In genomic region chr5:143126089-143126488, GRCm38 (mm10) we compare ENCODE assay signal across 32 mouse cellular contexts. TPM values are rescaled to one million over a fixed set of nuclear protein-coding genes. Genes with fewer than 3 reads are reported as not detected.
A peak's percentile ranks its signal among the peaks of the same experiment; 100 is the strongest.
DNase-seq lines count a peak whose midpoint lies in the region; ATAC-seq lines count a peak whose summit lies in the region.
"Had no signal": no experiment of that assay in that cellular context is flagged by ENCODE, and none has a peak within 500 bp of the region (broad histone marks: within the 10 kb centered on the region; RNA-seq: fewer than 3 reads in every experiment).

No protein-coding gene starts in this region.

- DNase-seq in hindbrain, embryonic 10.5 days (ENCODE audit: low spot score), result no peak
- DNase-seq in forebrain, embryonic 14.5 days (ENCODE audit: low spot score), result no peak
- no peak for DNase-seq in right cerebral cortex, postnatal 36 days (ENCODE audit: low spot score in 2 of 2)
- DNase-seq: adrenal gland, adult 8-10 months; cerebellum, adult 18-20 months; cerebellum, postnatal 36 days; embryo, embryonic 11 days; gastrocnemius, postnatal 10 days; heart, postnatal 36 days; kidney, adult 8-10 months; kidney, postnatal 10 days; lung, postnatal 4 days; thymus, adult 2 months; thymus, postnatal 4 days had no signal

- peaks cover 9% of the 10 kb centered on the region for H3K4me1 ChIP-seq in hindbrain, embryonic 13.5 days (replicated peaks)
- H3K4me1 ChIP-seq in hindbrain, embryonic 10.5 days (replicated peaks), result peaks cover 14% of the 10 kb centered on the region
- H3K4me1 ChIP-seq in forebrain, embryonic 14.5 days (ENCODE audit: control insufficient read depth, insufficient read depth, low read length), result no peaks in the 10 kb centered on the region
- peaks cover 10% of the 10 kb centered on the region for H3K4me1 ChIP-seq in hindbrain, embryonic 15.5 days (replicated peaks)
- H3K4me1 ChIP-seq in midbrain, embryonic 15.5 days, result peaks cover 15% of the 10 kb centered on the region
- no peaks in the 10 kb centered on the region for H3K4me1 ChIP-seq in intestine, embryonic 15.5 days (replicated peaks)

- no peaks in the 10 kb centered on the region for H3K36me3 ChIP-seq in hindbrain, embryonic 13.5 days
- no peaks in the 10 kb centered on the region for H3K36me3 ChIP-seq in hindbrain, embryonic 10.5 days
- H3K36me3 ChIP-seq in forebrain, embryonic 14.5 days (ENCODE audit: control insufficient read depth, insufficient read depth, low read length), result no peaks in the 10 kb centered on the region
- no peaks in the 10 kb centered on the region for H3K36me3 ChIP-seq in hindbrain, embryonic 15.5 days
- H3K36me3 ChIP-seq in midbrain, embryonic 15.5 days (replicated peaks), result no peaks in the 10 kb centered on the region
- H3K36me3 ChIP-seq in intestine, embryonic 15.5 days, result no peaks in the 10 kb centered on the region

- peak overlapping the region; percentile 79; the same call in 1 of the 2 replicates for H3K27ac ChIP-seq in hindbrain, embryonic 13.5 days
- H3K27ac ChIP-seq in hindbrain, embryonic 10.5 days, result no peak overlapping the region
- H3K27ac ChIP-seq in forebrain, embryonic 14.5 days (ENCODE audit: low read depth, low read length), result peak overlapping the region; percentile 82; the same call in 1 of the 2 replicates
- H3K27ac ChIP-seq in hindbrain, embryonic 15.5 days (replicated peaks), result peak overlapping the region; percentile 77
- peak overlapping the region; percentile 87 for H3K27ac ChIP-seq in midbrain, embryonic 15.5 days
- no peak overlapping the region for H3K27ac ChIP-seq in intestine, embryonic 15.5 days
- H3K27ac ChIP-seq: stomach, postnatal 0 days had no signal

- WGBS in hindbrain, embryonic 13.5 days, result 93% methylated on average over 8 of the region's 9 CpGs
- WGBS in hindbrain, embryonic 10.5 days, result 93% methylated on average over 9 of the region's 9 CpGs
- 93% methylated on average over 9 of the region's 9 CpGs for WGBS in forebrain, embryonic 14.5 days
- 87% methylated on average over 8 of the region's 9 CpGs for WGBS in hindbrain, embryonic 15.5 days
- 80% methylated on average over 9 of the region's 9 CpGs for WGBS in midbrain, embryonic 15.5 days
- WGBS in intestine, embryonic 15.5 days, result 90% methylated on average over 8 of the region's 9 CpGs

- no peak overlapping the region for H3K9ac ChIP-seq in hindbrain, embryonic 13.5 days
- H3K9ac ChIP-seq in forebrain, embryonic 14.5 days (ENCODE audit: low read length), result no peak overlapping the region
- H3K9ac ChIP-seq in hindbrain, embryonic 15.5 days, result no peak overlapping the region
- no peak overlapping the region for H3K9ac ChIP-seq in midbrain, embryonic 15.5 days
- no peak overlapping the region for H3K9ac ChIP-seq in intestine, embryonic 15.5 days

- H3K4me2 ChIP-seq in hindbrain, embryonic 13.5 days, result no peak overlapping the region
- H3K4me2 ChIP-seq in forebrain, embryonic 14.5 days (ENCODE audit: low read length), result no peak overlapping the region
- 0 out of 2 replicates have a peak overlapping the region, but pooled peaks have one; percentile 8 for H3K4me2 ChIP-seq in hindbrain, embryonic 15.5 days
- no peak overlapping the region for H3K4me2 ChIP-seq in midbrain, embryonic 15.5 days
- no peak overlapping the region for H3K4me2 ChIP-seq in intestine, embryonic 15.5 days (replicated peaks)

- peaks cover 10% of the 10 kb centered on the region for H3K9me3 ChIP-seq in hindbrain, embryonic 13.5 days
- peaks cover 11% of the 10 kb centered on the region for H3K9me3 ChIP-seq in hindbrain, embryonic 10.5 days
- no peaks in the 10 kb centered on the region for H3K9me3 ChIP-seq in forebrain, embryonic 14.5 days (replicated peaks; ENCODE audit: control insufficient read depth, low read length)
- no peaks in the 10 kb centered on the region; the same call in 1 of the 2 replicates for H3K9me3 ChIP-seq in hindbrain, embryonic 15.5 days
- H3K9me3 ChIP-seq in midbrain, embryonic 15.5 days, result no peaks in the 10 kb centered on the region
- H3K9me3 ChIP-seq in intestine, embryonic 15.5 days, result no peaks in the 10 kb centered on the region

- no peak overlapping the region for H3K4me3 ChIP-seq in hindbrain, embryonic 13.5 days
- H3K4me3 ChIP-seq in hindbrain, embryonic 10.5 days, result no peak overlapping the region
- no peak overlapping the region for H3K4me3 ChIP-seq in forebrain, embryonic 14.5 days (ENCODE audit: low read depth, low read length)
- H3K4me3 ChIP-seq in hindbrain, embryonic 15.5 days, result no peak overlapping the region
- H3K4me3 ChIP-seq in midbrain, embryonic 15.5 days, result no peak overlapping the region
- H3K4me3 ChIP-seq in intestine, embryonic 15.5 days (replicated peaks), result no peak overlapping the region

- H3K27me3 ChIP-seq in hindbrain, embryonic 13.5 days, result no peaks in the 10 kb centered on the region
- H3K27me3 ChIP-seq in hindbrain, embryonic 10.5 days (ENCODE audit: insufficient read depth, poor library complexity, severe bottlenecking), result no peaks in the 10 kb centered on the region
- no peaks in the 10 kb centered on the region for H3K27me3 ChIP-seq in forebrain, embryonic 14.5 days (replicated peaks; ENCODE audit: control insufficient read depth, insufficient read depth, low read length)
- H3K27me3 ChIP-seq in hindbrain, embryonic 15.5 days, result no peaks in the 10 kb centered on the region
- H3K27me3 ChIP-seq in midbrain, embryonic 15.5 days (replicated peaks), result no peaks in the 10 kb centered on the region
- no peaks in the 10 kb centered on the region for H3K27me3 ChIP-seq in intestine, embryonic 15.5 days (replicated peaks)

- ATAC-seq in hindbrain, embryonic 13.5 days (ENCODE audit: low FRiP score), result no peak
- ATAC-seq in forebrain, embryonic 14.5 days, result no peak
- no peak for ATAC-seq in hindbrain, embryonic 15.5 days (ENCODE audit: low FRiP score, low read depth)
- ATAC-seq in midbrain, embryonic 15.5 days (replicated peaks), result no peak
- ATAC-seq in erythroid progenitor cell, adult 5-6 weeks (replicated peaks; ENCODE audit: low FRiP score, poor library complexity, severe bottlenecking), result no peak
- no peak for ATAC-seq in intestine, embryonic 15.5 days
- ATAC-seq: activated CD4-positive, CD25-positive, alpha-beta regulatory T cell, adult 4 months had no signal

RNA-seq across cellular contexts. Expression of gene Rnf216, which starts 13.3 kb away (rescaled TPM):
- polyA plus RNA-seq in hindbrain, embryonic 13.5 days (2015; fragmentation: Nextera tagmentation; extraction: Ambion mirVana), result 34.0 and 38.3 TPM in 2 replicates
- polyA plus RNA-seq in hindbrain, embryonic 10.5 days (2016; fragmentation: Nextera tagmentation; extraction: Ambion mirVana), result 44.2 and 44.3 TPM in 2 replicates
- 26.9 and 38.6 TPM in 2 replicates for polyA plus RNA-seq in forebrain, embryonic 14.5 days (2014; fragmentation: Nextera tagmentation; extraction: Ambion mirVana)
- polyA plus RNA-seq in hindbrain, embryonic 15.5 days (2015; fragmentation: Nextera tagmentation; extraction: Ambion mirVana), result 30.4 and 30.8 TPM in 2 replicates
- polyA plus RNA-seq in midbrain, embryonic 15.5 days (2015; fragmentation: Nextera tagmentation; extraction: Ambion mirVana), result 30.6 and 33.6 TPM in 2 replicates
- total RNA-seq in erythroid progenitor cell, adult 5-6 weeks (2015; ENCODE audit: low replicate concordance), result 31.0 and 33.1 TPM in 2 replicates
- total RNA-seq in erythroid progenitor cell, adult 5-6 weeks (2017; ENCODE audit: low replicate concordance), result 31.1 and 45.7 TPM in 2 replicates
- polyA plus RNA-seq in intestine, embryonic 15.5 days (2015; fragmentation: Nextera tagmentation; extraction: Ambion mirVana), result 30.6 and 34.9 TPM in 2 replicates

RNA-seq across cellular contexts. Expression of gene Olfr718-ps1, which starts 21.3 kb away (rescaled TPM):
- polyA plus RNA-seq in hindbrain, embryonic 13.5 days (2015; fragmentation: Nextera tagmentation; extraction: Ambion mirVana), result 0.08 TPM in 1 of 2 replicates, not detected in the other
- 0.04 and 0.08 TPM in 2 replicates for polyA plus RNA-seq in hindbrain, embryonic 10.5 days (2016; fragmentation: Nextera tagmentation; extraction: Ambion mirVana)
- polyA plus RNA-seq in forebrain, embryonic 14.5 days (2014; fragmentation: Nextera tagmentation; extraction: Ambion mirVana), result not detected in 2 replicates
- polyA plus RNA-seq in hindbrain, embryonic 15.5 days (2015; fragmentation: Nextera tagmentation; extraction: Ambion mirVana), result 0.04 and 0.07 TPM in 2 replicates
- polyA plus RNA-seq in midbrain, embryonic 15.5 days (2015; fragmentation: Nextera tagmentation; extraction: Ambion mirVana), result 0.04 TPM in 1 of 2 replicates, not detected in the other
- not detected in 2 replicates for total RNA-seq in erythroid progenitor cell, adult 5-6 weeks (2015; ENCODE audit: low replicate concordance)
- not detected in 2 replicates for total RNA-seq in erythroid progenitor cell, adult 5-6 weeks (2017; ENCODE audit: low replicate concordance)
- polyA plus RNA-seq in intestine, embryonic 15.5 days (2015; fragmentation: Nextera tagmentation; extraction: Ambion mirVana), result 0.03 and 0.10 TPM in 2 replicates
- total RNA-seq: CH12.LX; gastrocnemius, postnatal 10 days; granulocyte monocyte progenitor cell, adult 5-6 weeks; heart, postnatal 36 days; liver, adult 2 months; neutrophil, adult 5-6 weeks had no signal
- polyA plus RNA-seq: activated CD4-positive, CD25-positive, alpha-beta regulatory T cell, adult 4 months; embryonic facial prominence, embryonic 14.5 days; heart, embryonic 14.5 days; intestine, embryonic 14.5 days; limb, embryonic 11.5 days; liver, adult 2 months; liver, embryonic 16.5 days; lung, embryonic 16.5 days; stomach, postnatal 0 days; thymus, adult 2 months had no signal

RNA-seq across cellular contexts. Expression of gene Rbak, which starts 54.5 kb away (rescaled TPM):
- polyA plus RNA-seq in hindbrain, embryonic 13.5 days (2015; fragmentation: Nextera tagmentation; extraction: Ambion mirVana), result 12.7 and 14.6 TPM in 2 replicates
- polyA plus RNA-seq in hindbrain, embryonic 10.5 days (2016; fragmentation: Nextera tagmentation; extraction: Ambion mirVana), result 13.3 and 13.7 TPM in 2 replicates
- 8.4 and 9.2 TPM in 2 replicates for polyA plus RNA-seq in forebrain, embryonic 14.5 days (2014; fragmentation: Nextera tagmentation; extraction: Ambion mirVana)
- 13.8 TPM in 2 replicates for polyA plus RNA-seq in hindbrain, embryonic 15.5 days (2015; fragmentation: Nextera tagmentation; extraction: Ambion mirVana)
- 14.9 and 16.1 TPM in 2 replicates for polyA plus RNA-seq in midbrain, embryonic 15.5 days (2015; fragmentation: Nextera tagmentation; extraction: Ambion mirVana)
- 1.4 and 3.4 TPM in 2 replicates for total RNA-seq in erythroid progenitor cell, adult 5-6 weeks (2015; ENCODE audit: low replicate concordance)
- total RNA-seq in erythroid progenitor cell, adult 5-6 weeks (2017; ENCODE audit: low replicate concordance), result 0.39 and 1.4 TPM in 2 replicates
- 7.0 and 8.4 TPM in 2 replicates for polyA plus RNA-seq in intestine, embryonic 15.5 days (2015; fragmentation: Nextera tagmentation; extraction: Ambion mirVana)

RNA-seq across cellular contexts. Expression of gene Spdye4b, which starts 54.7 kb away (rescaled TPM):
- not detected in 2 replicates for polyA plus RNA-seq in hindbrain, embryonic 13.5 days (2015; fragmentation: Nextera tagmentation; extraction: Ambion mirVana)
- 0.07 TPM in 1 of 2 replicates, not detected in the other for polyA plus RNA-seq in hindbrain, embryonic 10.5 days (2016; fragmentation: Nextera tagmentation; extraction: Ambion mirVana)
- not detected in 2 replicates for polyA plus RNA-seq in forebrain, embryonic 14.5 days (2014; fragmentation: Nextera tagmentation; extraction: Ambion mirVana)
- polyA plus RNA-seq in hindbrain, embryonic 15.5 days (2015; fragmentation: Nextera tagmentation; extraction: Ambion mirVana), result not detected in 2 replicates
- polyA plus RNA-seq in midbrain, embryonic 15.5 days (2015; fragmentation: Nextera tagmentation; extraction: Ambion mirVana), result not detected in 2 replicates
- total RNA-seq in erythroid progenitor cell, adult 5-6 weeks (2015; ENCODE audit: low replicate concordance), result not detected in 2 replicates
- not detected in 2 replicates for total RNA-seq in erythroid progenitor cell, adult 5-6 weeks (2017; ENCODE audit: low replicate concordance)
- polyA plus RNA-seq in intestine, embryonic 15.5 days (2015; fragmentation: Nextera tagmentation; extraction: Ambion mirVana), result not detected in 2 replicates
- total RNA-seq: adrenal gland, adult 8-10 months; CH12.LX; gastrocnemius, postnatal 10 days; granulocyte monocyte progenitor cell, adult 5-6 weeks; heart, postnatal 36 days; layer of hippocampus, postnatal 25 days; liver, adult 2 months had no signal
- polyA plus RNA-seq: embryonic facial prominence, embryonic 14.5 days; heart, embryonic 14.5 days; intestine, embryonic 14.5 days; limb, embryonic 11.5 days; liver, adult 2 months; liver, embryonic 16.5 days; stomach, postnatal 0 days had no signal

Comparison
In these comparisons a context has a peak if more than half of its experiments do, and no peak if none do; other contexts are left out.
1. H3K27ac ChIP-seq: peak in hindbrain, embryonic 13.5 days (single experiment), forebrain, embryonic 14.5 days (single experiment), hindbrain, embryonic 15.5 days (single experiment) and midbrain, embryonic 15.5 days (single experiment); none in hindbrain, embryonic 10.5 days (single experiment) and intestine, embryonic 15.5 days (single experiment).